Mouse (Mus musculus): ENCODE measurements around the gene Hnrnph2. TPM values are rescaled to one million over a fixed set of nuclear protein-coding genes. Genes with fewer than 3 reads are reported as not detected.

Hnrnph2 gene
- total and polyA plus RNA-seq, 3 experiments = 14.4 to 74.4 (median 63.7) TPM

- no peaks in the 10 kb centered on the region for H3K4me1 ChIP-seq (ENCODE audit: control insufficient read depth, insufficient read depth, low read length)
- intact Hi-C loops (cut with DNase I) = loop anchor here (10.0 kb wide), 1 partner anchor 105 kb away; no protein-coding TSS in a partner anchor
- H3K4me3 ChIP-seq = no peak overlapping the region
- TF ChIP-seq POLR2A (IDR thresholded peaks at IDR 0.05; ENCODE audit: insufficient read depth, low read depth, low read length) (no peak), CTCF (IDR thresholded peaks at IDR 0.05) (no peak), EP300 (IDR thresholded peaks at IDR 0.05; ENCODE audit: insufficient read depth, low read depth, low read length) (no peak)
- H3K27me3 ChIP-seq (ENCODE audit: control insufficient read depth, insufficient read depth, low read length) = no peaks in the 10 kb centered on the region
- no peak for DNase-seq
- no peaks in the 10 kb centered on the region for H3K36me3 ChIP-seq (ENCODE audit: control insufficient read depth, insufficient read depth, low read length)
- H3K79me2 ChIP-seq (replicated peaks; ENCODE audit: control insufficient read depth, insufficient read depth, low read length) = no peaks in the 10 kb centered on the region
- H3K9ac ChIP-seq (ENCODE audit: low read depth, low read length) = no peak overlapping the region
- no peak overlapping the region for H3K27ac ChIP-seq
- 71% methylated on average over 9 of the region's 9 CpGs for WGBS
Measured at GRCm38 (mm10) chrX:134619695-134620094, 18.7 kb downstream of the Hnrnph2 start.

GRCm38 (mm10) chrX:134620254-134620865 is 19.4 kb downstream of the Hnrnph2 start:
- 56% methylated on average over 8 of the region's 8 CpGs for WGBS
- intact Hi-C loops (cut with DNase I) = no loop called here
- Histone ChIP-seq H3K4me3 (no peak overlapping the region), H3K9ac (ENCODE audit: low read depth, low read length) (no peak overlapping the region), H3K27ac (no peak overlapping the region), H3K27me3 (ENCODE audit: control insufficient read depth, insufficient read depth, low read length) (no peaks in the 10 kb centered on the region), H3K4me1 (ENCODE audit: control insufficient read depth, insufficient read depth, low read length) (no peaks in the 10 kb centered on the region), H3K79me2 (replicated peaks; ENCODE audit: control insufficient read depth, insufficient read depth, low read length) (no peaks in the 10 kb centered on the region), H3K36me3 (ENCODE audit: control insufficient read depth, insufficient read depth, low read length) (no peaks in the 10 kb centered on the region)
- TF ChIP-seq EP300 (IDR thresholded peaks at IDR 0.05; ENCODE audit: insufficient read depth, low read depth, low read length) = no peak
- no peak for DNase-seq

GRCm38 (mm10) chrX:134621685-134622084 is 20.7 kb downstream of the Hnrnph2 start:
- Histone ChIP-seq H3K36me3 (ENCODE audit: control insufficient read depth, insufficient read depth, low read length) (no peaks in the 10 kb centered on the region), H3K4me3 (no peak overlapping the region), H3K27me3 (ENCODE audit: control insufficient read depth, insufficient read depth, low read length) (no peaks in the 10 kb centered on the region), H3K27ac (no peak overlapping the region), H3K9ac (ENCODE audit: low read depth, low read length) (no peak overlapping the region), H3K79me2 (replicated peaks; ENCODE audit: control insufficient read depth, insufficient read depth, low read length) (no peaks in the 10 kb centered on the region), H3K4me1 (ENCODE audit: control insufficient read depth, insufficient read depth, low read length) (no peaks in the 10 kb centered on the region)
- no peak for TF ChIP-seq POLR2A (IDR thresholded peaks at IDR 0.05; ENCODE audit: insufficient read depth, low read depth, low read length)
- TF ChIP-seq CTCF (IDR thresholded peaks at IDR 0.05) = no peak
- TF ChIP-seq EP300 (IDR thresholded peaks at IDR 0.05; ENCODE audit: insufficient read depth, low read depth, low read length) = no peak
- no peak for DNase-seq
- 78% methylated on average over 3 of the region's 3 CpGs for WGBS
- intact Hi-C loops (cut with DNase I) = no loop called here

- WGBS = 54% methylated on average over 4 of the region's 4 CpGs
- H3K4me1 ChIP-seq (ENCODE audit: control insufficient read depth, insufficient read depth, low read length) = no peaks in the 10 kb centered on the region
- no peak overlapping the region for H3K27ac ChIP-seq
- H3K79me2 ChIP-seq (replicated peaks; ENCODE audit: control insufficient read depth, insufficient read depth, low read length) = no peaks in the 10 kb centered on the region
- no peak overlapping the region for H3K4me3 ChIP-seq
- no peak for DNase-seq
- H3K27me3 ChIP-seq (ENCODE audit: control insufficient read depth, insufficient read depth, low read length) = no peaks in the 10 kb centered on the region
- no peak overlapping the region for H3K9ac ChIP-seq (ENCODE audit: low read depth, low read length)
- no peaks in the 10 kb centered on the region for H3K36me3 ChIP-seq (ENCODE audit: control insufficient read depth, insufficient read depth, low read length)
- intact Hi-C loops (cut with DNase I) = no loop called here
- TF ChIP-seq EP300 (IDR thresholded peaks at IDR 0.05; ENCODE audit: insufficient read depth, low read depth, low read length) = no peak
- no peak for TF ChIP-seq CTCF (IDR thresholded peaks at IDR 0.05)
- no peak for TF ChIP-seq POLR2A (IDR thresholded peaks at IDR 0.05; ENCODE audit: insufficient read depth, low read depth, low read length)
Measured at GRCm38 (mm10) chrX:134623350-134623749, 22.4 kb downstream of the Hnrnph2 start.

- no peak for TF ChIP-seq POLR2A (IDR thresholded peaks at IDR 0.05; ENCODE audit: insufficient read depth, low read depth, low read length)
- TF ChIP-seq CTCF (IDR thresholded peaks at IDR 0.05) = no peak
- no peak for TF ChIP-seq EP300 (IDR thresholded peaks at IDR 0.05; ENCODE audit: insufficient read depth, low read depth, low read length)
- Histone ChIP-seq H3K4me3 (no peak overlapping the region), H3K27ac (no peak overlapping the region), H3K4me1 (ENCODE audit: control insufficient read depth, insufficient read depth, low read length) (no peaks in the 10 kb centered on the region), H3K9ac (ENCODE audit: low read depth, low read length) (no peak overlapping the region), H3K36me3 (ENCODE audit: control insufficient read depth, insufficient read depth, low read length) (no peaks in the 10 kb centered on the region), H3K27me3 (ENCODE audit: control insufficient read depth, insufficient read depth, low read length) (no peaks in the 10 kb centered on the region), H3K79me2 (replicated peaks; ENCODE audit: control insufficient read depth, insufficient read depth, low read length) (no peaks in the 10 kb centered on the region)
- 58% methylated on average over 2 of the region's 2 CpGs for WGBS
- intact Hi-C loops (cut with DNase I) = no loop called here
- DNase-seq = no peak
Measured at GRCm38 (mm10) chrX:134628200-134628599, 27.2 kb downstream of the Hnrnph2 start.

- Histone ChIP-seq H3K27ac (no peak overlapping the region), H3K9ac (ENCODE audit: low read depth, low read length) (no peak overlapping the region), H3K36me3 (ENCODE audit: control insufficient read depth, insufficient read depth, low read length) (no peaks in the 10 kb centered on the region), H3K27me3 (ENCODE audit: control insufficient read depth, insufficient read depth, low read length) (no peaks in the 10 kb centered on the region), H3K4me1 (ENCODE audit: control insufficient read depth, insufficient read depth, low read length) (no peaks in the 10 kb centered on the region), H3K79me2 (replicated peaks; ENCODE audit: control insufficient read depth, insufficient read depth, low read length) (no peaks in the 10 kb centered on the region), H3K4me3 (no peak overlapping the region)
- intact Hi-C loops (cut with DNase I) = no loop called here
- TF ChIP-seq CTCF (IDR thresholded peaks at IDR 0.05) = no peak
- TF ChIP-seq EP300 (IDR thresholded peaks at IDR 0.05; ENCODE audit: insufficient read depth, low read depth, low read length) = no peak
- no peak for TF ChIP-seq POLR2A (IDR thresholded peaks at IDR 0.05; ENCODE audit: insufficient read depth, low read depth, low read length)
- no peak for DNase-seq
- WGBS = 85% methylated on average over 5 of the region's 5 CpGs
Measured at GRCm38 (mm10) chrX:134632710-134633109, 31.7 kb downstream of the Hnrnph2 start.

Data from heart, adult 2 months (tissue).